Mouse (Mus musculus) liver, embryonic 13.5 days (tissue): ENCODE data around the gene Smap1. TPM values are rescaled to one million over a fixed set of nuclear protein-coding genes. Genes with fewer than 3 reads are reported as not detected.

ENCODE experiments used
- ATAC-seq: fragments of 200-750 bp; cut with Nextera tagmentation; 2 replicates; pipeline ENCODE4 v1.8.0; 2017; ENCODE audit warnings: low read depth, mild to moderate bottlenecking, moderate number of reproducible peaks, moderate library complexity
- DNase-seq: peaks from one replicate; pipeline ENCODE4 v3.0.0; 2022
- H3K27ac ChIP-seq: fragments of 300-500 bp; sonication (generic); 2 replicates; pipeline ENCODE4 v1.5.1; 2015; ENCODE audit warnings: moderate library complexity, mild to moderate bottlenecking, inconsistent platforms
- H3K27me3 ChIP-seq: fragments of 300-500 bp; sonication (generic); 2 replicates; pipeline ENCODE4 v1.6.1; 2015; ENCODE audit warnings: mild to moderate bottlenecking, inconsistent platforms
- H3K36me3 ChIP-seq: fragments of 300-500 bp; sonication (generic); 2 replicates; pipeline ENCODE4 v1.6.1; 2015; ENCODE audit warnings: mild to moderate bottlenecking, inconsistent platforms
- H3K4me1 ChIP-seq: fragments of 300-500 bp; sonication (generic); replicated peaks from 2 replicates; pipeline ENCODE4 v1.6.1; 2015; ENCODE audit warnings: inconsistent platforms
- H3K4me2 ChIP-seq: fragments of 300-500 bp; sonication (generic); 2 replicates; pipeline ENCODE4 v1.6.1; 2015; ENCODE audit warnings: inconsistent platforms, mild to moderate bottlenecking, moderate library complexity
- H3K4me3 ChIP-seq: fragments of 300-500 bp; sonication (generic); replicated peaks from 2 replicates; pipeline ENCODE4 v1.5.1; 2015; ENCODE audit warnings: mild to moderate bottlenecking, inconsistent platforms
- H3K9ac ChIP-seq: fragments of 300-500 bp; sonication (generic); 2 replicates; pipeline ENCODE4 v1.6.1; 2015; ENCODE audit warnings: mild to moderate bottlenecking, inconsistent platforms
- H3K9me3 ChIP-seq: fragments of 300-500 bp; sonication (generic); replicated peaks from 2 replicates; pipeline ENCODE4 v1.6.1; 2016; ENCODE audit warnings: inconsistent platforms
- WGBS: fragments of 180-500 bp; shearing (Covaris S2); methylation state at CpG from one replicate; pipeline ENCODE4 v1.1.7; 2015; ENCODE audit not compliant: insufficient replicate concordance; 5-methylcytosine and 5-hydroxymethylcytosine counted together
- polyA plus RNA-seq: library from polyadenylated mRNA; unstranded; fragments of >200 nt; fragmentation: Nextera tagmentation; extraction: Ambion mirVana; gene quantifications from 2 replicates; pipeline ENCODE4 v1.2.1, GENCODE M21; 2015

Gene Smap1
- polyA plus RNA-seq, 1 experiment from 2014 or later = 32.0 TPM

GRCm38 (mm10) chr1:23826887-23827758 lies 95.0 kb downstream of the Smap1 start:
- H3K27me3 ChIP-seq = no peaks in the 10 kb centered on the region
- 33% methylated on average over 13 of the region's 13 CpGs for WGBS
- no peaks in the 10 kb centered on the region for H3K9me3 ChIP-seq
- no peaks in the 10 kb centered on the region for H3K4me1 ChIP-seq
- no peak overlapping the region for H3K4me3 ChIP-seq
- no peak overlapping the region for H3K9ac ChIP-seq
- DNase-seq (peak; percentile 11), ATAC-seq (no peak)
- H3K27ac ChIP-seq = no peak overlapping the region
- no peaks in the 10 kb centered on the region for H3K36me3 ChIP-seq
- H3K4me2 ChIP-seq = no peak overlapping the region

- H3K9ac ChIP-seq = no peak overlapping the region
- no peaks in the 10 kb centered on the region for H3K9me3 ChIP-seq
- H3K36me3 ChIP-seq = no peaks in the 10 kb centered on the region
- WGBS = 69% methylated on average over 5 of the region's 5 CpGs
- no peak overlapping the region for H3K27ac ChIP-seq
- no peaks in the 10 kb centered on the region for H3K27me3 ChIP-seq
- H3K4me3 ChIP-seq = no peak overlapping the region
- no peak for ATAC-seq
- no peak overlapping the region for H3K4me2 ChIP-seq
- H3K4me1 ChIP-seq = no peaks in the 10 kb centered on the region
- DNase-seq = no peak
Measured at GRCm38 (mm10) chr1:23821615-23822014, 100.5 kb downstream of the Smap1 start.

- Histone ChIP-seq H3K27me3 (no peaks in the 10 kb centered on the region), H3K9me3 (no peaks in the 10 kb centered on the region), H3K4me2 (no peak overlapping the region), H3K9ac (no peak overlapping the region), H3K27ac (no peak overlapping the region), H3K36me3 (no peaks in the 10 kb centered on the region), H3K4me1 (no peaks in the 10 kb centered on the region), H3K4me3 (no peak overlapping the region)
- DNase-seq (no peak), ATAC-seq (no peak)
- WGBS = 69% methylated on average over 9 of the region's 9 CpGs
Measured at GRCm38 (mm10) chr1:23798306-23798705, 123.8 kb downstream of the Smap1 start.

Other genes with a start within 250 kb of the Smap1 start
- 0.12 and 0.17 TPM in 2 replicates for gene B3gat2, start 160.6 kb downstream of the Smap1 start, polyA plus RNA-seq
- gene Sdhaf4, start 83.3 kb upstream of the Smap1 start, polyA plus RNA-seq = 38.6 and 42.9 TPM in 2 replicates
- 4.2 and 5.2 TPM in 2 replicates for gene Fam135a, start 178.0 kb upstream of the Smap1 start, polyA plus RNA-seq